Mouse (Mus musculus) forebrain, embryonic 13.5 days (tissue): Measurements from ENCODE around the gene Fbxl7. TPM values are rescaled to one million over a fixed set of nuclear protein-coding genes. Genes with fewer than 3 reads are reported as not detected.
A peak's percentile ranks its signal among the peaks of the same experiment; 100 is the strongest.

ENCODE experiments used
- ATAC-seq: fragments of 200-750 bp; cut with Nextera tagmentation; 2 replicates; pipeline ENCODE4 v1.8.0; 2017
- H3K27ac ChIP-seq: fragments of 300-500 bp; sonication (generic); 2 replicates; pipeline ENCODE4 v1.5.1; 2015; ENCODE audit warnings: inconsistent platforms, mild to moderate bottlenecking, moderate library complexity
- H3K27me3 ChIP-seq: fragments of 300-500 bp; sonication (generic); 2 replicates; pipeline ENCODE4 v1.6.1; 2015; ENCODE audit warnings: mild to moderate bottlenecking, inconsistent platforms
- H3K36me3 ChIP-seq: fragments of 300-500 bp; sonication (generic); 2 replicates; pipeline ENCODE4 v1.6.1; 2015; ENCODE audit warnings: mild to moderate bottlenecking, inconsistent platforms; ENCODE audit not compliant: poor library complexity, severe bottlenecking
- H3K4me1 ChIP-seq: fragments of 300-500 bp; sonication (generic); 2 replicates; pipeline ENCODE4 v1.6.1; 2015; ENCODE audit warnings: inconsistent platforms
- H3K4me2 ChIP-seq: fragments of 300-500 bp; sonication (generic); 2 replicates; pipeline ENCODE4 v1.6.1; 2015; ENCODE audit warnings: inconsistent platforms, mild to moderate bottlenecking, moderate library complexity
- H3K4me3 ChIP-seq: fragments of 300-500 bp; sonication (generic); 2 replicates; pipeline ENCODE4 v1.5.1; 2015; ENCODE audit warnings: mild to moderate bottlenecking, inconsistent platforms
- H3K9ac ChIP-seq: fragments of 300-500 bp; sonication (generic); 2 replicates; pipeline ENCODE4 v1.6.1; 2015; ENCODE audit warnings: mild to moderate bottlenecking, inconsistent platforms
- H3K9me3 ChIP-seq: fragments of 300-500 bp; sonication (generic); replicated peaks from 2 replicates; pipeline ENCODE4 v1.6.1; 2016; ENCODE audit warnings: inconsistent platforms
- WGBS: fragments of 180-500 bp; shearing (Covaris S2); methylation state at CpG from one replicate; pipeline ENCODE4 v1.1.7; 2015; 5-methylcytosine and 5-hydroxymethylcytosine counted together
- polyA plus RNA-seq: library from polyadenylated mRNA; unstranded; fragments of >200 nt; fragmentation: Nextera tagmentation; extraction: Ambion mirVana; gene quantifications from 2 replicates; pipeline ENCODE4 v1.2.1, GENCODE M21; 2015

Fbxl7 gene
- polyA plus RNA-seq, 1 experiment from 2014 or later = 7.4 TPM

- no peak overlapping the region for H3K4me3 ChIP-seq
- H3K4me1 ChIP-seq = peaks cover 5% of the 10 kb centered on the region; the same call in 1 of the 2 replicates
- peak; percentile 41; the same call in 1 of the 2 replicates for ATAC-seq
- no peaks in the 10 kb centered on the region for H3K27me3 ChIP-seq
- H3K4me2 ChIP-seq = no peak overlapping the region
- 64% methylated on average over 7 of the region's 7 CpGs for WGBS
- no peak overlapping the region for H3K9ac ChIP-seq
- H3K27ac ChIP-seq = no peak overlapping the region
- no peaks in the 10 kb centered on the region for H3K9me3 ChIP-seq
- no peaks in the 10 kb centered on the region for H3K36me3 ChIP-seq
Observed at GRCm38 (mm10) chr15:26687729-26688128, 207.7 kb downstream of the Fbxl7 start.

GRCm38 (mm10) chr15:26682279-26682678 is 213.1 kb downstream of the Fbxl7 start:
- H3K4me1 ChIP-seq = no peaks in the 10 kb centered on the region
- 93% methylated on average over 9 of the region's 9 CpGs for WGBS
- no peak overlapping the region for H3K4me2 ChIP-seq
- ATAC-seq = no peak
- H3K9me3 ChIP-seq = no peaks in the 10 kb centered on the region
- no peaks in the 10 kb centered on the region for H3K36me3 ChIP-seq
- H3K27ac ChIP-seq = no peak overlapping the region
- H3K27me3 ChIP-seq = no peaks in the 10 kb centered on the region
- H3K9ac ChIP-seq = no peak overlapping the region
- no peak overlapping the region for H3K4me3 ChIP-seq

GRCm38 (mm10) chr15:26673239-26673859 is 222.0 kb downstream of the Fbxl7 start:
- no peaks in the 10 kb centered on the region for H3K36me3 ChIP-seq
- 51% methylated on average over 5 of the region's 5 CpGs for WGBS
- peaks cover 11% of the 10 kb centered on the region; the same call in 1 of the 2 replicates for H3K4me1 ChIP-seq
- H3K4me2 ChIP-seq = no peak overlapping the region
- no peak overlapping the region for H3K27ac ChIP-seq
- no peak overlapping the region for H3K4me3 ChIP-seq
- no peaks in the 10 kb centered on the region for H3K9me3 ChIP-seq
- H3K27me3 ChIP-seq = no peaks in the 10 kb centered on the region
- H3K9ac ChIP-seq = no peak overlapping the region
- ATAC-seq = peak; percentile 75

- no peaks in the 10 kb centered on the region for H3K9me3 ChIP-seq
- no peak overlapping the region for H3K4me3 ChIP-seq
- no peak for ATAC-seq
- 0 out of 2 replicates have a peak, but pooled peaks cover 5% of the 10 kb centered on the region for H3K4me1 ChIP-seq
- H3K36me3 ChIP-seq = no peaks in the 10 kb centered on the region
- no peak overlapping the region for H3K9ac ChIP-seq
- no peaks in the 10 kb centered on the region for H3K27me3 ChIP-seq
- no peak overlapping the region for H3K4me2 ChIP-seq
- WGBS = 66% methylated on average over 8 of the region's 8 CpGs
- H3K27ac ChIP-seq = no peak overlapping the region
Observed at GRCm38 (mm10) chr15:26654988-26655387, 240.4 kb downstream of the Fbxl7 start.

- no peaks in the 10 kb centered on the region for H3K27me3 ChIP-seq
- H3K4me3 ChIP-seq = no peak overlapping the region
- H3K36me3 ChIP-seq = no peaks in the 10 kb centered on the region
- no peaks in the 10 kb centered on the region for H3K4me1 ChIP-seq
- no peak for ATAC-seq
- no peak overlapping the region for H3K9ac ChIP-seq
- no peak overlapping the region for H3K4me2 ChIP-seq
- H3K9me3 ChIP-seq = no peaks in the 10 kb centered on the region
- WGBS = 88% methylated on average over 4 of the region's 4 CpGs
- no peak overlapping the region for H3K27ac ChIP-seq
Observed at GRCm38 (mm10) chr15:26642563-26642962, 252.8 kb downstream of the Fbxl7 start.

GRCm38 (mm10) chr15:26639726-26640125 is 255.7 kb downstream of the Fbxl7 start:
- Histone ChIP-seq H3K4me2 (no peak overlapping the region), H3K27ac (no peak overlapping the region), H3K36me3 (no peaks in the 10 kb centered on the region), H3K4me1 (no peaks in the 10 kb centered on the region), H3K9ac (no peak overlapping the region), H3K9me3 (no peaks in the 10 kb centered on the region), H3K4me3 (no peak overlapping the region), H3K27me3 (no peaks in the 10 kb centered on the region)
- ATAC-seq = no peak
- WGBS = 71% methylated on average over 7 of the region's 7 CpGs

GRCm38 (mm10) chr15:26635591-26635990 is 259.8 kb downstream of the Fbxl7 start:
- Histone ChIP-seq H3K9me3 (no peaks in the 10 kb centered on the region), H3K27me3 (no peaks in the 10 kb centered on the region), H3K9ac (no peak overlapping the region), H3K4me2 (no peak overlapping the region), H3K36me3 (no peaks in the 10 kb centered on the region), H3K4me3 (no peak overlapping the region), H3K27ac (no peak overlapping the region), H3K4me1 (no peaks in the 10 kb centered on the region)
- 87% methylated on average over 5 of the region's 5 CpGs for WGBS
- no peak for ATAC-seq

- no peak overlapping the region for H3K27ac ChIP-seq
- no peaks in the 10 kb centered on the region for H3K36me3 ChIP-seq
- H3K4me1 ChIP-seq = 0 out of 2 replicates have a peak, but pooled peaks cover 5% of the 10 kb centered on the region
- no peaks in the 10 kb centered on the region for H3K27me3 ChIP-seq
- H3K4me2 ChIP-seq = no peak overlapping the region
- no peak for ATAC-seq
- H3K9me3 ChIP-seq = no peaks in the 10 kb centered on the region
- WGBS = 13% methylated on average over 2 of the region's 2 CpGs
- H3K9ac ChIP-seq = no peak overlapping the region
- H3K4me3 ChIP-seq = no peak overlapping the region
Observed at GRCm38 (mm10) chr15:26628181-26628580, 267.2 kb downstream of the Fbxl7 start.

GRCm38 (mm10) chr15:26623242-26623641 is 272.1 kb downstream of the Fbxl7 start:
- H3K36me3 ChIP-seq = no peaks in the 10 kb centered on the region
- H3K27me3 ChIP-seq = no peaks in the 10 kb centered on the region
- H3K9ac ChIP-seq = no peak overlapping the region
- no peak overlapping the region for H3K4me3 ChIP-seq
- H3K27ac ChIP-seq = no peak overlapping the region
- peaks cover 20% of the 10 kb centered on the region for H3K4me1 ChIP-seq
- WGBS = 95% methylated on average over 16 of the region's 17 CpGs
- no peak overlapping the region for H3K4me2 ChIP-seq
- H3K9me3 ChIP-seq = no peaks in the 10 kb centered on the region
- no peak for ATAC-seq

- Histone ChIP-seq H3K4me3 (no peak overlapping the region), H3K9ac (no peak overlapping the region), H3K27me3 (no peaks in the 10 kb centered on the region), H3K36me3 (no peaks in the 10 kb centered on the region), H3K27ac (no peak overlapping the region), H3K9me3 (no peaks in the 10 kb centered on the region), H3K4me2 (no peak overlapping the region), H3K4me1 (peaks cover 15% of the 10 kb centered on the region)
- 31% methylated on average over 5 of the region's 5 CpGs for WGBS
- ATAC-seq = peak; percentile 84
Observed at GRCm38 (mm10) chr15:26620279-26620678, 275.1 kb downstream of the Fbxl7 start.

GRCm38 (mm10) chr15:26619221-26619620 is 276.2 kb downstream of the Fbxl7 start:
- Histone ChIP-seq H3K9me3 (no peaks in the 10 kb centered on the region), H3K4me3 (no peak overlapping the region), H3K27ac (no peak overlapping the region), H3K36me3 (no peaks in the 10 kb centered on the region), H3K4me2 (no peak overlapping the region), H3K27me3 (no peaks in the 10 kb centered on the region), H3K4me1 (peaks cover 15% of the 10 kb centered on the region), H3K9ac (no peak overlapping the region)
- ATAC-seq = 0 out of 2 replicates have a peak, but pooled peaks have one; percentile 42
- 46% methylated on average over 7 of the region's 7 CpGs for WGBS

GRCm38 (mm10) chr15:26596239-26596638 is 299.1 kb downstream of the Fbxl7 start:
- no peak overlapping the region for H3K27ac ChIP-seq
- no peak overlapping the region for H3K4me2 ChIP-seq
- H3K9ac ChIP-seq = no peak overlapping the region
- no peak for ATAC-seq
- no peaks in the 10 kb centered on the region for H3K36me3 ChIP-seq
- H3K4me3 ChIP-seq = no peak overlapping the region
- WGBS = 90% methylated on average over 3 of the region's 3 CpGs
- H3K4me1 ChIP-seq = no peaks in the 10 kb centered on the region
- no peaks in the 10 kb centered on the region for H3K27me3 ChIP-seq
- H3K9me3 ChIP-seq = no peaks in the 10 kb centered on the region
